Mouse (Mus musculus) mouse trophoblast stem cell (cell line): ENCODE results near the gene Dffa.

Experiments
- in situ Hi-C, 2 experiments: fragments of 300-500 bp; cut with MseI, MboI; formaldehyde crosslinking; loops; 2 replicates in 1 of 2; 3 replicates in 1 of 2; pipeline ENCODE4 v1.15.1; 2025

Gene Dffa

GRCm38 (mm10) chr4:149103875-149104561 is at the start of gene Dffa:
TSS of gene Dffa (plus strand) at chr4:149104146.
- in situ Hi-C loops, result no loop called here

GRCm38 (mm10) chr4:149055847-149056246 is 48.1 kb upstream of the Dffa start:
- in situ Hi-C loops, result no loop called here

- in situ Hi-C loops, result no loop called here
Measured at GRCm38 (mm10) chr4:149056957-149057356, 47.0 kb upstream of the Dffa start.

- in situ Hi-C loops, result no loop called here
Measured at GRCm38 (mm10) chr4:149057470-149057869, 46.5 kb upstream of the Dffa start.

GRCm38 (mm10) chr4:149058298-149058697 is 45.6 kb upstream of the Dffa start:
- in situ Hi-C loops, result no loop called here

- in situ Hi-C loops, result no loop called here
Measured at GRCm38 (mm10) chr4:149059713-149060112, 44.2 kb upstream of the Dffa start.

GRCm38 (mm10) chr4:149060621-149061431 is 43.1 kb upstream of the Dffa start:
- in situ Hi-C loops, result no loop called here

- in situ Hi-C loops, result no loop called here
Measured at GRCm38 (mm10) chr4:149061432-149061718, 42.6 kb upstream of the Dffa start.

- in situ Hi-C loops, result no loop called here
Measured at GRCm38 (mm10) chr4:149062406-149063318, 41.3 kb upstream of the Dffa start.

GRCm38 (mm10) chr4:149064061-149064854 is 39.7 kb upstream of the Dffa start:
- in situ Hi-C loops, result no loop called here

- in situ Hi-C loops, result no loop called here
Measured at GRCm38 (mm10) chr4:149066672-149067551, 37.0 kb upstream of the Dffa start.

- in situ Hi-C loops, result no loop called here
Measured at GRCm38 (mm10) chr4:149075073-149075472, 28.9 kb upstream of the Dffa start.

GRCm38 (mm10) chr4:149075871-149076575 is 27.9 kb upstream of the Dffa start:
- in situ Hi-C loops, result no loop called here

GRCm38 (mm10) chr4:149078261-149078660 is 25.7 kb upstream of the Dffa start:
- in situ Hi-C loops, result no loop called here

- in situ Hi-C loops, result no loop called here
Measured at GRCm38 (mm10) chr4:149079629-149080028, 24.3 kb upstream of the Dffa start.

- in situ Hi-C loops, result no loop called here
Measured at GRCm38 (mm10) chr4:149080111-149080510, 23.8 kb upstream of the Dffa start.

GRCm38 (mm10) chr4:149081528-149081927 is 22.4 kb upstream of the Dffa start:
- in situ Hi-C loops, result no loop called here

GRCm38 (mm10) chr4:149085381-149085780 is 18.6 kb upstream of the Dffa start:
- in situ Hi-C loops, result no loop called here

- in situ Hi-C loops, result no loop called here
Measured at GRCm38 (mm10) chr4:149091364-149091763, 12.6 kb upstream of the Dffa start.

GRCm38 (mm10) chr4:149097956-149098355 is 6.0 kb upstream of the Dffa start:
- in situ Hi-C loops, result no loop called here
